Mouse (Mus musculus): ENCODE measurements at regions not wholly inside any gene's neighbourhood (a gene's known extent, or its start where the extent isn't known, plus 50 kb on each side); places are given as distances from the start of the nearest gene placed in this dataset.

GRCm38 (mm10) chr13:97423911-97424310 lies 183.0 kb downstream of the Enc1 start:
- TF ChIP-seq CTCF (IDR thresholded peaks at IDR 0.05; ENCODE audit: insufficient read depth, low read length) (no peak), POLR2A (IDR thresholded peaks at IDR 0.05; ENCODE audit: borderline replicate concordance, extremely low read depth, low read depth, low read length) (no peak)

Measured in lung, adult 2 months (tissue).